Mouse (Mus musculus): ENCODE measurements around the gene Mllt3. TPM values are rescaled to one million over a fixed set of nuclear protein-coding genes. Genes with fewer than 3 reads are reported as not detected.

The Mllt3 gene
- total and polyA plus RNA-seq, 3 experiments = 15.4 to 75.3 TPM; not detected in 1

GRCm38 (mm10) chr4:88011870-88012572, 21.1 kb downstream of the Mllt3 start:
- no peak for DNase-seq (ENCODE audit: low read depth, low spot score)
- Histone ChIP-seq H3K9ac (ENCODE audit: control insufficient read depth, low read depth, low read length, poor library complexity, severe bottlenecking) (no peak overlapping the region), H3K36me3 (ENCODE audit: control insufficient read depth in 1 of 2, insufficient read depth in 2 of 2, low read length in 2 of 2) (peaks cover 0 to 18% of the 10 kb centered on the region in 2 experiments; a peak in 2 of 4 replicates), H3K9me3 (replicated peaks; ENCODE audit: insufficient read depth, low read length) (no peaks in the 10 kb centered on the region), H3K27me3 (ENCODE audit: control insufficient read depth in 1 of 2, insufficient read depth in 2 of 2, low read length in 2 of 2) (no peaks in the 10 kb centered on the region), H3K79me2 (ENCODE audit: control insufficient read depth, insufficient read depth, low read length, poor library complexity) (no peaks in the 10 kb centered on the region), H3K27ac (ENCODE audit: control insufficient read depth, low read depth, low read length) (no peak overlapping the region), H3K4me3 (ENCODE audit: control insufficient read depth in 1 of 2, insufficient read depth in 1 of 2, low read depth in 2 of 2, low read length in 2 of 2) (no peak overlapping the region), H3K4me1 (ENCODE audit: control insufficient read depth in 1 of 2, insufficient read depth in 2 of 2, low read length in 2 of 2) (peaks cover 5 to 9% of the 10 kb centered on the region in 2 experiments)
- TF ChIP-seq POLR2AphosphoS2 (IDR thresholded peaks at IDR 0.05; ENCODE audit: low read length) = no peak
- TF ChIP-seq MYC (IDR thresholded peaks at IDR 0.05; ENCODE audit: low read depth, low read length) = no peak
- TF ChIP-seq KAT2A (conservative IDR thresholded peaks at IDR 0.05; ENCODE audit: low read depth, low read length) = no peak

DNA sequence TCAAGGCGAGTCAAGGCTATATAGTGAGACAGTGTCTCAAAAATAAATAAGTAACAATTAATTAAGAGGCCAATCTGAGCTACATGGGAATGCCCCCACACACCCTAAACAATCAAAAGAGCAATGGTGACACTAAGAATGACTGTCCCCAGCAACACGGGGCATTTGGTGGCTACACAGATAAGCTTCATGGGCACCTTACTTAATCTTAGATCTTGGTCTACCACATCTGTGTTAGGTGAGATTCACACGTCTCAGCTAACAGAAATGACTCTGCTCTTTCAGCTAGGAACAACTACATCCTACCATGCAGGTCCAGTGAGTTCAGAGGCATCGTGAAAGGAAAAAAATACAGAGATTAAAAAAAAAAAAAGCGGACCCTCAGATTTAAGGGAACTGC, 22.7 kb downstream of the Mllt3 start:
- no peaks in the 10 kb centered on the region for H3K79me2 ChIP-seq (ENCODE audit: control insufficient read depth, insufficient read depth, low read length, poor library complexity)
- no peak for DNase-seq (ENCODE audit: low read depth, low spot score)
- H3K27me3 ChIP-seq (ENCODE audit: control insufficient read depth in 1 of 2, insufficient read depth in 2 of 2, low read length in 2 of 2) = no peaks in the 10 kb centered on the region
- no peak overlapping the region for H3K4me3 ChIP-seq (ENCODE audit: control insufficient read depth in 1 of 2, insufficient read depth in 1 of 2, low read depth in 2 of 2, low read length in 2 of 2)
- TF ChIP-seq E2F4 (IDR thresholded peaks at IDR 0.05; ENCODE audit: borderline replicate concordance, low read depth, low read length) (no peak), BHLHE40 (IDR thresholded peaks at IDR 0.05; ENCODE audit: borderline replicate concordance, low read depth, low read length) (no peak), ZKSCAN1 (IDR thresholded peaks at IDR 0.05; ENCODE audit: low read depth, low read length) (no peak), USF2 (IDR thresholded peaks at IDR 0.05; ENCODE audit: borderline replicate concordance in 1 of 2, insufficient read depth in 1 of 2, low read depth in 1 of 2, low read length in 2 of 2) (no peak), UBTF (IDR thresholded peaks at IDR 0.05; ENCODE audit: borderline replicate concordance, insufficient read depth, low read depth, low read length) (no peak), USF1 (IDR thresholded peaks at IDR 0.05; ENCODE audit: low read depth, low read length) (no peak), MEF2A (IDR thresholded peaks at IDR 0.05; ENCODE audit: extremely low read depth, insufficient replicate concordance, low read depth, low read length, poor library complexity, severe bottlenecking) (no peak), TBP (IDR thresholded peaks at IDR 0.05; ENCODE audit: low read depth, low read length) (no peak), EP300 (IDR thresholded peaks at IDR 0.05; ENCODE audit: low read depth in 1 of 2, low read length in 2 of 2) (no peak), MXI1 (IDR thresholded peaks at IDR 0.05; ENCODE audit: low read depth, low read length) (no peak), GABPA (IDR thresholded peaks at IDR 0.05; ENCODE audit: low read depth, low read length) (no peak), ZMIZ1 (IDR thresholded peaks at IDR 0.05; ENCODE audit: low read depth, low read length) (no peak), SMC3 (IDR thresholded peaks at IDR 0.05; ENCODE audit: low read depth, low read length) (no peak), ZC3H11A (IDR thresholded peaks at IDR 0.05; ENCODE audit: low read depth, low read length) (no peak), POLR2AphosphoS5 (IDR thresholded peaks at IDR 0.05; ENCODE audit: borderline replicate concordance, low read depth, low read length) (no peak), NELFE (IDR thresholded peaks at IDR 0.05; ENCODE audit: low read depth, low read length) (no peak), CTCF (IDR thresholded peaks at IDR 0.05 in 2 of 3, conservative IDR thresholded peaks at IDR 0.05 in 1 of 3; ENCODE audit: control insufficient read depth in 1 of 3, insufficient read depth in 1 of 3, low read depth in 2 of 3, low read length in 3 of 3, poor library complexity in 1 of 3, severe bottlenecking in 1 of 3) (no peak), POLR2AphosphoS2 (IDR thresholded peaks at IDR 0.05; ENCODE audit: low read length) (no peak)
- H3K4me1 ChIP-seq (ENCODE audit: control insufficient read depth in 1 of 2, insufficient read depth in 2 of 2, low read length in 2 of 2) = peaks cover 3 to 14% of the 10 kb centered on the region in 2 experiments
- no peak overlapping the region for H3K9ac ChIP-seq (ENCODE audit: control insufficient read depth, low read depth, low read length, poor library complexity, severe bottlenecking)
- H3K36me3 ChIP-seq (ENCODE audit: control insufficient read depth in 1 of 2, insufficient read depth in 2 of 2, low read length in 2 of 2) = peaks cover 0 to 19% of the 10 kb centered on the region in 2 experiments; a peak in 2 of 4 replicates
- no peak overlapping the region for H3K27ac ChIP-seq (ENCODE audit: control insufficient read depth, low read depth, low read length)
- H3K9me3 ChIP-seq (replicated peaks; ENCODE audit: insufficient read depth, low read length) = no peaks in the 10 kb centered on the region

Data from MEL (cell line).